Mouse (Mus musculus): ENCODE results near the gene Rin1. TPM values are rescaled to one million over a fixed set of nuclear protein-coding genes. Genes with fewer than 3 reads are reported as not detected.

The Rin1 gene
- polyA plus RNA-seq, 1 experiment from 2014 or later, result 1.5 TPM

DNA sequence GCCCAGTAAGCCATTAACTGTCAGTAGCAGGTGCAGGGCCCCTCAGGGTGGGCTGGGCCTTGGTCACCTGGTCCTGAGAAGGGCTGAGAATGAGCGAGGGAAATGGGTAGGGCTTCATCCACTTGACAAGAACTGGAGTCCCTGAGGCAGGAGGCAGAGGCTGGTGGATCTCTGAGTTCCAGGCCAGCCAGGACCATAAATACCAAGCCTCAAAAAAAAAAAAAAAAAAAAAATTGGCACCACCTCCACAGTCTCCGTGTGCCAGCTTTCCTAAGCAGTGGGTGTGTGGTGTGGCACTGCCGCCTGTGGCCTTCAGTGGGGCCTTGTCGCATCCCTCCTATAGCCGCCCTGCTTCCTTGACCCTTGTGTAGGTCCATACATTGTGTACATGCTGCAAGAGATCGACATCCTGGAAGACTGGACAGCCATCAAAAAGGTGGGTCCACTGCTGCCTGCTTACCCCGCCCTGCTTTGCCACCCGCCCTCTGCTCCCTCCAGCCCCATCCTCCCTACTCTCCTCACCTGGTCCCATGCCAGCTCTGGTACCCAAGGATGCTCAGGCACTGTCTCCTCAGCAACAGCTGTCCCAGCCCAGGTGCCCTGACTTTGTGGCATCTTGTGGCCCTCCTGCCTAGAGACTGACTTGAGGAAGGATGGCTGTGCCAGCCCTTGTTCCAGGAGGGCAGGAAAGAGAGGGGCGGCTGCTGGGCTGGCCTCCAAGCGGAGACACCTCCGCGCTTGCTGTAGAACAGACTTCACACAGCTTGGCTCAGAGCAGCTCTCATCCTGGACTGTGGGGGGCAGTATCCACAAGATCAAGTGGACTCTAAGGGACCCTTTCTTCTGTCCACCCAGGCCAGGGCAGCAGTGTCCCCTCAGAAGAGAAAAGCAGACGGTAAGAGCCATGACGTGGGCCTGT lies 1.9 kb upstream of the Rin1 start:
- 83% methylated on average over 14 of the region's 14 CpGs for WGBS
- H3K9ac ChIP-seq, result no peak overlapping the region
- peaks cover 41% of the 10 kb centered on the region for H3K27me3 ChIP-seq
- peaks cover 63% of the 10 kb centered on the region for H3K36me3 ChIP-seq
- H3K4me2 ChIP-seq, result no peak overlapping the region
- no peak overlapping the region for H3K4me3 ChIP-seq
- H3K4me1 ChIP-seq (replicated peaks), result peaks cover 18% of the 10 kb centered on the region
- no peaks in the 10 kb centered on the region for H3K9me3 ChIP-seq
- H3K27ac ChIP-seq, result no peak overlapping the region
- no peak for ATAC-seq (ENCODE audit: low FRiP score)

DNA sequence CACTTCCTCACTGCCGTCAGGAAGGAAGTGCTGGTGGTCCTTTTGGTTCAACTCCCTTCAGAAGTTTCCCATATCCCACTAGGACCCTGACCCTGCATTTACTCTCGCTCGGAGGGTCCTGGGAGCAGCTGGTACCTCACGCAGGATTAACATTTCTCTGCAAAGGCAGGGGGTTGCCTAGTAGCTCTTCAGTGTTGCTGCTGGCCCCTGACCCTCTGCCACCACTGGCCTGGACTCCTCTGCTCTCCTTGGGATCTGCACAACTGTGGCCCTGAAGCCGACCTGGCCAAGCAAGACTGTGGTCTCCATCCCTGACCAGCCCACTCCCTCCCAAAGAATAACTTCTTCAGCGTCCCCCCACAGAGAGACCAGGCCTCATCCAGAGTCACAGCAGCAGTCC lies 956 bp upstream of the Rin1 start:
- Histone ChIP-seq H3K9ac (no peak overlapping the region), H3K27me3 (peaks cover 50% of the 10 kb centered on the region), H3K4me1 (replicated peaks) (peaks cover 18% of the 10 kb centered on the region), H3K4me3 (no peak overlapping the region), H3K27ac (no peak overlapping the region), H3K9me3 (no peaks in the 10 kb centered on the region), H3K36me3 (peaks cover 54% of the 10 kb centered on the region), H3K4me2 (no peak overlapping the region)
- WGBS, result 83% methylated on average over 6 of the region's 6 CpGs
- no peak for ATAC-seq (ENCODE audit: low FRiP score)

DNA sequence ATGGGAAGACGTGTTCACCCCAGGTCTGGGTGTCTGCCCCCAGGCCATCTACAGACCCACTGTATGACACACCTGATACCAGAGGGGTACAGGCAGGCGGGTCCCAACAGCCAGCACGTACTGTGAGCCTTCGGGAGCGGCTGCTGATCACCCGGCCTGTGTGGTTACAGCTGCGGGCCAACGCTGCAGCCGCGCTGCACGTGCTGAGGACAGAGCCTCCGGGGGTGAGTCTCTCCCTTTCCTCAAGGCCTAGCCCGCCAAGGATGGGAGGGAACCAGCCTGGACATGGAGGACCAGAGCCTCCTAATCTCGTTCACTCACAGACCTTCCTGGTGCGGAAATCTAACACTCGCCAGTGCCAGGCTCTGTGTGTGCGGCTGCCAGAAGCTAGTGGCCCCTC lies 750 bp downstream of the Rin1 start:
- H3K9me3 ChIP-seq, result no peaks in the 10 kb centered on the region
- no peak for ATAC-seq (ENCODE audit: low FRiP score)
- peak overlapping the region; percentile 17; the same call in 1 of the 2 replicates for H3K4me2 ChIP-seq
- WGBS, result 12% methylated on average over 17 of the region's 17 CpGs
- H3K4me1 ChIP-seq (replicated peaks), result peaks cover 18% of the 10 kb centered on the region
- H3K27me3 ChIP-seq, result peaks cover 64% of the 10 kb centered on the region
- peak overlapping the region; percentile 39; the same call in 1 of the 2 replicates for H3K9ac ChIP-seq
- no peak overlapping the region for H3K27ac ChIP-seq
- H3K4me3 ChIP-seq, result peak overlapping the region; percentile 7; the same call in 1 of the 2 replicates
- H3K36me3 ChIP-seq, result peaks cover 40% of the 10 kb centered on the region

DNA sequence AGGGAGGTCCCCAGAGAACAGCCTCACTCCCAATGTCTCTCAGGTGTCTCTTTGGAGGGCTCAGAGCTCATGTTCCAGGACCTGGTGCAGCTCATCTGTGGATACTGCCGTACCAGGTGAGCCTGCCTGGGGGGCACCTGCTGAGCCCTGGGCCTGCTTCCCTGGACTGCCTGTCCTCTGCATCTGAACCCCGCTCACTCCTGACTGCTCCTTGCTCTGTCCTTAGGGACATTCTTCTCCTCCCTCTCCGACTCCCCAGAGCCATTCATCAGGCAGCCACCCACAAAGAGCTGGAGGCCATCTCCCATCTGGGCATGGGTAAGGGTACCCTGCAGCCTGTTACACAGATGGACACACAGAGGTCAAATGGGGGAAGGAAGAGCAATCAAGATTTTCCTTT lies 1.2 kb downstream of the Rin1 start:
- no peak for ATAC-seq (ENCODE audit: low FRiP score)
- H3K9ac ChIP-seq, result peak overlapping the region; percentile 39; the same call in 1 of the 2 replicates
- WGBS, result 31% methylated on average over 3 of the region's 3 CpGs
- 0 out of 2 replicates have a peak overlapping the region, but pooled peaks have one; percentile 7 for H3K4me3 ChIP-seq
- no peaks in the 10 kb centered on the region for H3K9me3 ChIP-seq
- no peak overlapping the region for H3K27ac ChIP-seq
- peaks cover 35% of the 10 kb centered on the region for H3K36me3 ChIP-seq
- peaks cover 64% of the 10 kb centered on the region for H3K27me3 ChIP-seq
- H3K4me1 ChIP-seq (replicated peaks), result peaks cover 23% of the 10 kb centered on the region
- H3K4me2 ChIP-seq, result peak overlapping the region; percentile 17; the same call in 1 of the 2 replicates

DNA sequence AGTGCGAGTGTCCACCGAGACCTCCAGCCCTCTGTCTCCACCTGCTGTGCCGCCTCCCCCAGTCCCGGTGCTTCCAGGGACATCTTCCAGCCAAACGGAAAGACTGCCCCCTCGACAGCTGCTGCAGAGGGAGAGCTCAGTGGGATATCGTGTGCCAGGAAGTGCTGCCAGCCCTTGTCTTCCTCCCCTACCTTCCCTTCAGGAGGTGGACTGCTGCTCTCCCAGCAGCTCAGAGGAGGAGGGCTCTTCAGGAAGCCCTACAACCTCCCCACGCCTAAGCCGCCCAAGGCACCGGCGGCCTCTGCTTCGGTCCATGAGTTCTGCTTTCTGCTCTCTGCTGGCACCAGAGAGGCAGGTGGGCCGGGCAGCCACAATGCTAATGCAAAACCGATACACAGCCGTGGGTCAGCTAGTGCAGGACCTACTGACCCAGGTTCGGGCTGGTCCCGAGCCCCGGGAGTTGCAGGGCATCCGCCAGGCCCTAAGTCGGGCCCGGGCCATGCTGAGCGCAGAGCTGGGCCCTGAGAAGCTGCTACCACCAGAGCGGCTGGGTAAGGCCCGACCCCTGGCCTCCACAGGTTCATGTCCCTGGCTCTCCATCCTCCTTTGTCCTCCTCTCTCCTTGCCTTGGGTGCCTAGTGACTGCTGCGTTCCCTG lies 2.0 kb downstream of the Rin1 start:
- no peak overlapping the region for H3K4me2 ChIP-seq
- H3K36me3 ChIP-seq, result peaks cover 27% of the 10 kb centered on the region

DNA sequence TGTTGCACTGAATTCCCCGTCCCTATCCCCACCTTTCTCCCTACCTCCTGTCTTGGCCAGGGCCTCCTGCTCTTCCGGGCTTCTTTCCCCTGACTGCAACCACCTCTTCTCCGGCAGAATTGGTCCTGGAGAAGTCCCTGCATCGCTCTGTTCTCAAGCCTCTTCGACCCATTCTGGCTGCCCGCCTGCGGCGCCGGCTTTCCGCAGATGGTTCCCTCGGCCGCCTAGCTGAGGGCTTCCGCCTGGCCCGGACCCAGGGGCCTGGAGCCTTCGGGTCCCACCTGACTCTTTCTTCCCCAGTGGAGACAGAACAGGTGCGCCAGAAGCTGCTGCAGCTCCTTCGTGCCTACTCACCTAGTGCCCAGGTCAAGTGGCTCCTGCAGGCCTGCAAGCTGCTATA lies 2.6 kb downstream of the Rin1 start:
- ATAC-seq (ENCODE audit: low FRiP score), result no peak
- H3K36me3 ChIP-seq, result peaks cover 22% of the 10 kb centered on the region
- no peak overlapping the region for H3K4me3 ChIP-seq
- 53% methylated on average over 17 of the region's 17 CpGs for WGBS
- H3K9ac ChIP-seq, result no peak overlapping the region
- H3K9me3 ChIP-seq, result no peaks in the 10 kb centered on the region
- H3K27ac ChIP-seq, result no peak overlapping the region
- no peak overlapping the region for H3K4me2 ChIP-seq
- peaks cover 64% of the 10 kb centered on the region for H3K27me3 ChIP-seq
- peaks cover 23% of the 10 kb centered on the region for H3K4me1 ChIP-seq (replicated peaks)

More for the DNA sequence above, 2.0 kb downstream of the Rin1 start:
- no peak overlapping the region for H3K4me3 ChIP-seq
- peaks cover 23% of the 10 kb centered on the region for H3K4me1 ChIP-seq (replicated peaks)
- H3K9me3 ChIP-seq, result no peaks in the 10 kb centered on the region
- H3K27me3 ChIP-seq, result peaks cover 64% of the 10 kb centered on the region
- WGBS, result 25% methylated on average over 25 of the region's 25 CpGs
- H3K27ac ChIP-seq, result no peak overlapping the region
- no peak for ATAC-seq (ENCODE audit: low FRiP score)
- H3K9ac ChIP-seq, result no peak overlapping the region

DNA sequence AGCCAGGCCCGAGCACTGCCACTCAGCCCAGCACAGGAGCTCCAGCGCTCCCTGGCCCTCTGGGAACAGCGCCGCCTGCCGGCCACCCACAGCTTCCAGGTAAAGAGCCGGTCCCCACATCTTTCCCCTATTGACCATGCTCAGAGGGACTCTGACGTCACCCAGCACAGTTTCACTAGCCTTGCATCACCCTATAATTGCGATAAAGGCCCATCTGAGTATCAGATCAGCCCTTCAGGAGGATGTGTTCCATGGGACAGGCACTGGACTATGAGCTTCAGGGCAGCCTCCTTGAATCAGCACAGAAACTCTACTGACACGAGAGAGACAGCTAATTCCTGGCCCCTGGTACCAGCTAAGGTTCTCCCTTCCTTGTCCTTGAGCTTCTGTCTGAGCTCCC lies 3.6 kb downstream of the Rin1 start:
- Histone ChIP-seq H3K4me3 (no peak overlapping the region), H3K27ac (no peak overlapping the region), H3K4me1 (replicated peaks) (peaks cover 27% of the 10 kb centered on the region), H3K4me2 (no peak overlapping the region), H3K36me3 (peaks cover 12% of the 10 kb centered on the region), H3K9me3 (no peaks in the 10 kb centered on the region), H3K27me3 (peaks cover 67% of the 10 kb centered on the region), H3K9ac (no peak overlapping the region)
- ATAC-seq (ENCODE audit: low FRiP score), result no peak
- WGBS, result 17% methylated on average over 9 of the region's 9 CpGs

DNA sequence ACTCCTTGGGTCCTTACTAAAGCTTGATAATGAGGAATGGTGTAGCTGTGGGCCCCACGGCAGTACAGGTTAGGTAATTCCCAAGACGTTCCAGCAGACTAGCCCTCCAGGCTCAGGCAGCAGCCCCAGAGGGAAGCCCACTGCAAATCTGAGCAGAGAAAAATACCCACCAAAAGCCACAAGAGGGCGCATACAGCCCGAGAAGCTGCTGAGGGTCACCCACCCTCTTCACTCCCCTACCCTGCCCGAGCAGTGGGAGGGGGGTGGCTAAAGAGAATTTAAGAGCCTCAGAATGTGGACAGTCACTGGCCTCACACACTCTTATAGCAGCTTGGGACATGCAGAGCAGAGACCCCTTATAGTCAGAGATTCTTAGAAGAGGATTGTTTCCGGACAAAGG lies 6.0 kb downstream of the Rin1 start:
- Histone ChIP-seq H3K9ac (0 out of 2 replicates have a peak overlapping the region, but pooled peaks have one; percentile 5), H3K36me3 (no peaks in the 10 kb centered on the region), H3K4me1 (replicated peaks) (peaks cover 28% of the 10 kb centered on the region), H3K9me3 (no peaks in the 10 kb centered on the region), H3K4me3 (no peak overlapping the region), H3K27me3 (peaks cover 50% of the 10 kb centered on the region), H3K27ac (no peak overlapping the region), H3K4me2 (no peak overlapping the region)
- 11% methylated on average over 6 of the region's 6 CpGs for WGBS
- peak; percentile 38; the same call in 1 of the 2 replicates for ATAC-seq (ENCODE audit: low FRiP score)

DNA sequence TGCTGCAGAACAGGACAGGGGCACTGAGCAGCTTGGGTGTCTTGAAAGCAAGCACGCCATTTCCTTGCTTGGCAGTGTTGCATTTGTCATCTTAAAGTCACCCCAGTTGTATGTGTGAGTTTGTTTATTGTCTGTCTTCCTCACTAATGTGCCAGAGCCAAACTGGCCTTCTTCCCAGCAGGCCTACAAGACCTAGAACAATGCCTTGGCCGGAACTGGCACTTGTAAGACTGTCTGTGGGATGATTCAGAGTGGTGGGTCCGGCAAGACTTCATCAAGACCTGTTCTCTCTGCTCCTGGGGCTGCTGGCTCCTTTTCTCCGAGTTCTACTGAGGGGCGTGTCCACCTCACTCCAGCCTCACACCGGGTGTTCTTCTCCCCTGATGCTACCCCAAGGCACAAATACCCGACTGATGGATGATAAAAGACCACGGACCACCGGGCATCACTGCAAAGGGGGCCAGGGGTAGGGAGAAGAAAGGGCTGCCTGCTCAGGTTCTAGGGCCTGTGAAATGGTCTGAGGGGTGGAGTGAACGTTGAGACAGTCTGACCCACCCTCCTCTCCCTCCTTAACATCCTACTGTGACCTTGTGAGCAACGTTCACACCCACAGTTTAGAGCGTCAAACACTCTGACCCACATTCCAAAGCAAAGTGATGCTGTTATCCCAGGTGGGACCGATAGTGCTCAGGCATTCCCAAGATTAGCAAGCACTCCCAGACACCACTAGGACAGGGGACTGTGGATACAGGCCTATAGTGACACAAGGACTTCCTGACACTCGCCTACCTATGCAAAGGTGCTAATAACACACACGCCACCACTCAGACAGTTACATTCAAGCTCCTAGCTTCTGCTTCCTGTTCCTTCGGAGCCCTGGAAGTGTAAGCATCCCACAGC lies 7.8 kb downstream of the Rin1 start:
- Histone ChIP-seq H3K4me1 (replicated peaks) (peaks cover 27% of the 10 kb centered on the region), H3K27me3 (peaks cover 32% of the 10 kb centered on the region), H3K4me3 (no peak overlapping the region), H3K4me2 (no peak overlapping the region), H3K36me3 (no peaks in the 10 kb centered on the region), H3K9ac (peak overlapping the region; percentile 56), H3K9me3 (no peaks in the 10 kb centered on the region), H3K27ac (no peak overlapping the region)
- ATAC-seq (ENCODE audit: low FRiP score), result no peak
- 24% methylated on average over 16 of the region's 16 CpGs for WGBS

DNA sequence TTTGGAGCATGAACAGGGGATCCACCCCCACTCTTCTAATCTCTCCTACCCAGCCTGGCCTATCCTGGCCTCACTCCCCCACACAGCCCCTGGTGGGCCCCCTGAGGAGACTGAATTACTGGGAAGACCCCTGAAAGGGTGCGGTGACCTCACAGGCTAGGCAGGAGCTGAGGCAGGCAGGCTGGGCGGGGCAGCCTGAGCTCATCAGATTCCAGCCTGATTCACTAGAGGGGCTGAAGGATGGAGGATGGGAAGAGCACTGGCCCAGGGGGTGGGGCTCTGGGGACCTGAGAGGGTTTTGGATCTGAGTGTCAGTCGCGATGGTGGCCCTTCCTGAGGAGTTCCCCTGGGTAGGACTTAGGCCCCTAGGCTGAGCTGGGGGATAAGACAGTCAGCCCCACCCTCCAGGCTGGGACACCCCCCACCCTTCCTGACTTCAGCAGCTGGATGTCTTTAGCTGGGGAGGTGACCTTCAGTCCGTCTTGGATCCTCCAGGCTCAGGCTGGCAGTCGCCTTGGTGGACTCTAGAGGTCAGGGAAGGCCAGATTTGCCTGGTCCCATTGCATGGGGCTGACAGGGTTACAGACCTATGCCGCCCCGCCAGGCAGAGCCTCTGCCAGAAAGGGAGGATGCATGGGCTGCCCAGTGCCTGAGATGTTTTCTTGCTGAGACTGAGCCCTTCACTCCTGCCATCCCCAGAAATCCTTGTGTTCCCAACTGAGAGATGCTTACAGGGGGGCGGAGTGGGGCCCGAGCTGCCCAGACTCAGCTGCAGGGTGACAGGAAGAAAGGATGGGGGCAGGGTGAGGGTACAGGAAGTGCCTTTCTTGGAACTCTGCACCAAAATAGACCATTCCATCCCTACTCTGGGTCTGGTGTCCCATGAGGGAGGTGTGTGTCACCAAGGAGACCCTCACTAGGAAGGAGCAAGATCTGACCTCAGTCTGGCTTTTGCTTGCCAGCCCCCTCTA lies 8.8 kb downstream of the Rin1 start:
- no peaks in the 10 kb centered on the region for H3K36me3 ChIP-seq
- H3K9me3 ChIP-seq, result no peaks in the 10 kb centered on the region
- peaks cover 27% of the 10 kb centered on the region for H3K4me1 ChIP-seq (replicated peaks)
- no peak overlapping the region for H3K4me3 ChIP-seq
- no peak overlapping the region for H3K4me2 ChIP-seq
- no peak overlapping the region for H3K27ac ChIP-seq
- WGBS, result 17% methylated on average over 10 of the region's 10 CpGs
- 0 out of 2 replicates have a peak, but pooled peaks have one; percentile 9 for ATAC-seq (ENCODE audit: low FRiP score)
- peaks cover 22% of the 10 kb centered on the region for H3K27me3 ChIP-seq
- peak overlapping the region; percentile 56 for H3K9ac ChIP-seq
